Mouse (Mus musculus) liver, embryonic 14.5 days (tissue): ENCODE measurements at regions not wholly inside any gene's neighbourhood (a gene's known extent, or its start where the extent isn't known, plus 50 kb on each side); places are given as distances from the start of the nearest gene placed in this dataset.

ENCODE experiments used
- ATAC-seq: fragments of 200-750 bp; cut with Nextera tagmentation; 2 replicates; pipeline ENCODE4 v1.8.0; 2017; ENCODE audit warnings: moderate number of reproducible peaks, mild to moderate bottlenecking, moderate library complexity; ENCODE audit not compliant: insufficient read depth
- DNase-seq, 3 experiments: peaks; one replicate each; pipeline ENCODE4 v3.0.0-alpha.2; 2012 to 2013; ENCODE audit warnings: low read depth in 3 of 3, low spot score in 3 of 3
- H3K27ac ChIP-seq: fragments of 300-500 bp; sonication (generic); 2 replicates; pipeline ENCODE4 v1.5.1; 2014; ENCODE audit warnings: moderate library complexity, mild to moderate bottlenecking, control low read depth, inconsistent platforms
- H3K27me3 ChIP-seq: fragments of 300-500 bp; sonication (generic); 2 replicates; pipeline ENCODE4 v1.6.1; 2014; ENCODE audit warnings: mild to moderate bottlenecking, low read length, moderate library complexity; ENCODE audit not compliant: control insufficient read depth, insufficient read depth
- H3K36me3 ChIP-seq: fragments of 300-500 bp; sonication (generic); replicated peaks from 2 replicates; pipeline ENCODE4 v1.6.1; 2014; ENCODE audit warnings: low read depth; ENCODE audit not compliant: control insufficient read depth, insufficient read depth
- H3K4me1 ChIP-seq, 2 experiments: fragments of 200-500 bp in 1 of 2; fragments of 300-500 bp in 1 of 2; sonication (generic) in 1 of 2; replicated peaks; 2 replicates each; pipeline ENCODE4 v1.6.1; 2012 to 2014; ENCODE audit warnings: antibody characterized with exemption in 1 of 2, inconsistent platforms in 1 of 2, low read length in 1 of 2; ENCODE audit not compliant: control insufficient read depth in 2 of 2, insufficient read depth in 2 of 2
- H3K4me2 ChIP-seq: fragments of 300-500 bp; sonication (generic); 2 replicates; pipeline ENCODE4 v1.6.1; 2014; ENCODE audit warnings: low read depth, mild to moderate bottlenecking, control low read depth, moderate library complexity
- H3K4me3 ChIP-seq, 2 experiments: fragments of 200-500 bp in 1 of 2; fragments of 300-500 bp in 1 of 2; sonication (generic) in 1 of 2; 2 replicates each; pipeline ENCODE4 v1.5.1; 2012 to 2014; ENCODE audit warnings: low read depth in 2 of 2, low read length in 2 of 2, mild to moderate bottlenecking in 2 of 2, control low read depth in 1 of 2, inconsistent platforms in 1 of 2, moderate library complexity in 1 of 2; ENCODE audit not compliant: insufficient read depth in 1 of 2
- H3K9ac ChIP-seq: fragments of 300-500 bp; sonication (generic); replicated peaks from 2 replicates; pipeline ENCODE4 v1.6.1; 2014; ENCODE audit warnings: mild to moderate bottlenecking, control low read depth, moderate library complexity
- H3K9me3 ChIP-seq: fragments of 300-500 bp; sonication (generic); 2 replicates; pipeline ENCODE4 v1.6.1; 2016; ENCODE audit warnings: low read length, mixed read lengths; ENCODE audit not compliant: control insufficient read depth
- CTCF ChIP-seq: IDR thresholded peaks from 2 replicates; pipeline ENCODE4 v1.5.1; 2016; ENCODE audit warnings: antibody characterized with exemption, low read depth, control low read depth
- EP300 ChIP-seq: IDR thresholded peaks from 2 replicates; pipeline ENCODE4 v1.6.1; 2016; ENCODE audit warnings: antibody characterized with exemption, low read depth
- WGBS: fragments of 180-500 bp; shearing (Covaris S2); extraction: QIAGEN DNeasy Blood & Tissue Kit; methylation state at CpG from one replicate; pipeline ENCODE4 v1.1.7; 2014; ENCODE audit not compliant: insufficient replicate concordance; 5-methylcytosine and 5-hydroxymethylcytosine counted together

DNA sequence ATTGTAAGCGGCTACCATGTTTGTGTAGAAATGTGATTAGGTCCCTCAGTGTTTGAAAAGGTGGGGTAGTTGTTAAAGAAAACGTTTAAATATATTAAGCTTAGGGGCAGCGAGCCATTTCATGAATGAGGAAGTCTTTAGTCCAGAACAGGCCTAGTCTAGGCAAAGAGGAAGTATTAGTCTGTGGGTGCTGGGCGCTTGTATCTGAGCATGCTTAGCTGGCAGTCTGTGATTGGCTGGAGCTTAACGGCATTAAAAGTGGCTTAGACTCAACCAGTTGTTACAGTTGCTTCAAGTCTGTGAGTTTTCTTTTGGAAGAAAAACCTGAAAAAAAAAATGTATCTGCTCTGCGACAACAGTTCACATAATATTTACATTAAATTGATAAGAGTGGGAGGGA lies 102.0 kb downstream of the Pmp22 start:
- no peak overlapping the region for H3K4me3 ChIP-seq
- no peaks in the 10 kb centered on the region for H3K27me3 ChIP-seq
- no peak for TF ChIP-seq EP300
- TF ChIP-seq CTCF, result no peak
- ATAC-seq, result no peak
- 47% methylated on average over 6 of the region's 6 CpGs for WGBS
- H3K27ac ChIP-seq, result no peak overlapping the region
- no peaks in the 10 kb centered on the region for H3K4me1 ChIP-seq
- H3K4me2 ChIP-seq, result no peak overlapping the region
- no peaks in the 10 kb centered on the region for H3K36me3 ChIP-seq
- no peaks in the 10 kb centered on the region for H3K9me3 ChIP-seq
- H3K9ac ChIP-seq, result no peak overlapping the region
- DNase-seq, result no peak

DNA sequence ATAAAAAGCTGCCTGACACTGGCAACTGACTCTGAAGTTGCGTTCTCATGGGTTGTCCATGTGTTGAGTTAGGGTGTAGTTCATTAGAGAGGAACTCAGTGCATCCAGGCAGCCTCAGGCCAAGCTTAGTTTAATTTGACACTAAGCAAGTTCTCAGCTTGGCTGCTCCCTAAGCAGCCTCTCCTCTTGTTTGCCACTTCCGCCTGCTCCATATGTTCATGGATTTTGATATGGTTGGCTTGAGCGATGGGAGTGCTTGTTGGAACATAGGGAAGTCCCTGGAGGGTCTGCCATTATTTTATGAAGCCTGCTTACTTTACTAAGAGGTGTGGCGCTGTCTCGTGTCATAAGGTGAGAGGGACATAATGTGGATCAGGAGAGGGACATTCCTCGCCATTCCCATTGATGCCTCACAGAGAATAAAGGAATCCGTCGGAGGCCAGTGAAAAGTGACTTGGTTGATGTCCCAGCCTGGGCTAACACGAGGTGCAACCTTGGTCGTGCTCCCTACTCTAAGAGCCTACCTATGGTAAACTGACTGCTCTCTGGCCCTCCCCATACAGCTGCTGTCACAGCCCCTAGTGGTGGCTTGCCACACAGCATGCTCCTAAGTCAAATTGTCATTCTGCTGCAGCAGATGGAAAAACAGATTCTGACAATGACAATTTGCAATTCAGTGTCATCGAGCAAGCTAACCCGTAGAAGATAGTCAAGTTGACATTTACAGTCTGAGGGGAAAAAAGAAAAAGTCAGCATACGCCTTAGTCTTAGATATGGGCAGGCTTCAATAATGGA lies 104.6 kb downstream of the Pmp22 start:
- DNase-seq (no peak), ATAC-seq (no peak)
- H3K4me2 ChIP-seq, result no peak overlapping the region
- no peaks in the 10 kb centered on the region for H3K27me3 ChIP-seq
- peak; percentile 55 for TF ChIP-seq CTCF
- TF ChIP-seq EP300, result no peak
- H3K4me3 ChIP-seq, result no peak overlapping the region
- H3K9ac ChIP-seq, result no peak overlapping the region
- no peak overlapping the region for H3K27ac ChIP-seq
- no peaks in the 10 kb centered on the region for H3K4me1 ChIP-seq
- no peaks in the 10 kb centered on the region for H3K9me3 ChIP-seq
- 58% methylated on average over 13 of the region's 13 CpGs for WGBS
- no peaks in the 10 kb centered on the region for H3K36me3 ChIP-seq

DNA sequence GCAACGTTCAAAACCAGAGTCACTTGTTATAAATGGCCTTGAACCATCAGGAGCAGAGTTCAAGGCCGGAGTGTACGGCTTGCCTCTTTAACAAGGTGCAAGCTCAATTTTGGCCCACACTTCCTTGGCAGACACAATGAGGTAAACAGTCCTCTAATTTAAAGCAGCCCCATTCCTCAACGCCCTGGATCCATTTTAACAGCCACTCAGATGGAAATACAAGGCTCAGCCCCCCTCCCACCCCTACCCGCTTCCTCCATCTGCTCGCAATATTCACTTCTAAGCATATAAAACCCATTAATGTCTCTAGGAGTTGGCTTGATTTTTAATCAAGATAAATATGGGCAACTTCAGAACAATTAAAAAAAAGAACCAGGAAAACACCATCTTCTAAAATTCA lies 105.7 kb downstream of the Pmp22 start:
- no peaks in the 10 kb centered on the region for H3K36me3 ChIP-seq
- TF ChIP-seq EP300, result no peak
- TF ChIP-seq CTCF, result no peak
- no peak overlapping the region for H3K9ac ChIP-seq
- H3K27ac ChIP-seq, result no peak overlapping the region
- WGBS, result 59% methylated on average over 6 of the region's 6 CpGs
- no peaks in the 10 kb centered on the region for H3K4me1 ChIP-seq
- H3K27me3 ChIP-seq, result no peaks in the 10 kb centered on the region
- H3K9me3 ChIP-seq, result no peaks in the 10 kb centered on the region
- H3K4me2 ChIP-seq, result no peak overlapping the region
- no peak for DNase-seq
- ATAC-seq, result no peak
- no peak overlapping the region for H3K4me3 ChIP-seq

DNA sequence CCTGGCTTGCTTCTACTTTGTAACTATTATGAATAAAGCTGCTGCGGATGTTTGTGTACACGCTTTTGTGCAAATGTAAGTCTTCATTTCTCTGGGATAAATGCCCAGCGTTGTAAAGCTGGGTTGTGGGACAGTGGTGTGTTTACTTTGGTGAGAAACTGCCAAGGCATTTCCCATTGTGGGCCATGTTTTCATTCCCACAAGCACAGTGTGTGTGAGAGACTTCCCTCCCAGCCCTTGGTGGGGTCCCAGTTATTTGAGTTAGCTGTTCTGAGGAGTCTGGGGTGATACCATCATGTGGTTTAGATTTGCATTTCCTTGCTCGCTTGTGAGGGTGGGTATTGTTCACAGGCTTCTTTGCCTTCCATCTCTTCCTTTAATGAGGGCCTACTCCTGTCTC lies 109.9 kb downstream of the Pmp22 start:
- H3K27ac ChIP-seq, result no peak overlapping the region
- ATAC-seq (no peak), DNase-seq (no peak)
- H3K9me3 ChIP-seq, result no peaks in the 10 kb centered on the region
- TF ChIP-seq EP300 (no peak), CTCF (no peak)
- no peak overlapping the region for H3K4me2 ChIP-seq
- no peaks in the 10 kb centered on the region for H3K36me3 ChIP-seq
- H3K9ac ChIP-seq, result no peak overlapping the region
- no peak overlapping the region for H3K4me3 ChIP-seq
- no peaks in the 10 kb centered on the region for H3K4me1 ChIP-seq
- no peaks in the 10 kb centered on the region for H3K27me3 ChIP-seq
- WGBS, result 61% methylated on average over 4 of the region's 4 CpGs

DNA sequence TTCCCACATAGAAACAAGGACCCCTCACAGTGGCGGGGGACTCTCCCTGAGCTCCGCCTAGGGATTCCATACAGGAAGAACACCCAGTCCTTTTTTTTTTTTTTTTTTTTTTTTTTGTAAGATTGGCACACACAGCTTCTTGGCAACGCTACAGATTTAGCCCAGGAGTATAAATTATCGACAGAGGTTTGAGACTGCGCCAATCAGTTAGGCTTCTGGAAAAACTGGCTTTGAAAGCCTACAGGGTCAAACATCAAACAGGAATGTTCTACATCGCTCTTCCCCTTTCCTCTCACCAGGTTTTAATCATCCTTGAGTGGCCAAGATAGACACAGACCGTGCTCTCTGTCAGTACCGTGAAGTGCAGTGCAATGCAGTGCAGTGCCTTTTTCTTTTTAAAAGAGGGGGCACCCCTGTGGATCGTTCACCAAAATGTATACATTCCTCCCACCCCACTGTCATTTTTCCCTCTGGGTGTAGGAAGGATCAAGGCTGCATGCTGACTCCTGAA lies 115.2 kb downstream of the Pmp22 start:
- Histone ChIP-seq H3K4me1 (no peaks in the 10 kb centered on the region), H3K9me3 (no peaks in the 10 kb centered on the region), H3K4me2 (no peak overlapping the region), H3K4me3 (no peak overlapping the region), H3K9ac (no peak overlapping the region), H3K27ac (no peak overlapping the region), H3K27me3 (no peaks in the 10 kb centered on the region), H3K36me3 (no peaks in the 10 kb centered on the region)
- TF ChIP-seq EP300, result no peak
- TF ChIP-seq CTCF, result no peak
- no peak for ATAC-seq
- WGBS, result 69% methylated on average over 9 of the region's 9 CpGs
- DNase-seq, result no peak
